Mouse (Mus musculus) forebrain, embryonic 13.5 days (tissue): ENCODE data around the gene Grem1. TPM values are rescaled to one million over a fixed set of nuclear protein-coding genes. Genes with fewer than 3 reads are reported as not detected.

Experiments used
- ATAC-seq: fragments of 200-750 bp; cut with Nextera tagmentation; 2 replicates; pipeline ENCODE4 v1.8.0; 2017
- H3K27ac ChIP-seq: fragments of 300-500 bp; sonication (generic); 2 replicates; pipeline ENCODE4 v1.5.1; 2015; ENCODE audit warnings: inconsistent platforms, mild to moderate bottlenecking, moderate library complexity
- H3K27me3 ChIP-seq: fragments of 300-500 bp; sonication (generic); 2 replicates; pipeline ENCODE4 v1.6.1; 2015; ENCODE audit warnings: mild to moderate bottlenecking, inconsistent platforms
- H3K36me3 ChIP-seq: fragments of 300-500 bp; sonication (generic); 2 replicates; pipeline ENCODE4 v1.6.1; 2015; ENCODE audit warnings: mild to moderate bottlenecking, inconsistent platforms; ENCODE audit not compliant: poor library complexity, severe bottlenecking
- H3K4me1 ChIP-seq: fragments of 300-500 bp; sonication (generic); 2 replicates; pipeline ENCODE4 v1.6.1; 2015; ENCODE audit warnings: inconsistent platforms
- H3K4me2 ChIP-seq: fragments of 300-500 bp; sonication (generic); 2 replicates; pipeline ENCODE4 v1.6.1; 2015; ENCODE audit warnings: inconsistent platforms, mild to moderate bottlenecking, moderate library complexity
- H3K4me3 ChIP-seq: fragments of 300-500 bp; sonication (generic); 2 replicates; pipeline ENCODE4 v1.5.1; 2015; ENCODE audit warnings: mild to moderate bottlenecking, inconsistent platforms
- H3K9ac ChIP-seq: fragments of 300-500 bp; sonication (generic); 2 replicates; pipeline ENCODE4 v1.6.1; 2015; ENCODE audit warnings: mild to moderate bottlenecking, inconsistent platforms
- H3K9me3 ChIP-seq: fragments of 300-500 bp; sonication (generic); replicated peaks from 2 replicates; pipeline ENCODE4 v1.6.1; 2016; ENCODE audit warnings: inconsistent platforms
- WGBS: fragments of 180-500 bp; shearing (Covaris S2); methylation state at CpG from one replicate; pipeline ENCODE4 v1.1.7; 2015; 5-methylcytosine and 5-hydroxymethylcytosine counted together
- polyA plus RNA-seq: library from polyadenylated mRNA; unstranded; fragments of >200 nt; fragmentation: Nextera tagmentation; extraction: Ambion mirVana; gene quantifications from 2 replicates; pipeline ENCODE4 v1.2.1, GENCODE M21; 2015

The Grem1 gene
- polyA plus RNA-seq = 0.12 and 0.23 TPM in 2 replicates

- Histone ChIP-seq H3K9ac (peak within 1 kb of the TSS; percentile 64), H3K27ac (no peak within 1 kb of the TSS), H3K36me3 (no peaks in the 10 kb centered on the region), H3K4me3 (peak within 1 kb of the TSS; percentile 55), H3K27me3 (peaks cover 48% of the 10 kb centered on the region), H3K4me2 (peak within 1 kb of the TSS; percentile 98), H3K4me1 (peaks cover 23% of the 10 kb centered on the region), H3K9me3 (no peaks in the 10 kb centered on the region)
- WGBS = under 1% methylated on average over 52 of the region's 64 CpGs
- peak; percentile 64 for ATAC-seq
These were observed at the start of gene Grem1 for GRCm38 (mm10) chr2:113758311-113759161. Gene Grem1, minus strand, starts transcription at chr2:113758646.

GRCm38 (mm10) chr2:113807640-113808039 is 49.2 kb upstream of the Grem1 start:
- no peak overlapping the region for H3K4me2 ChIP-seq
- H3K4me1 ChIP-seq = no peaks in the 10 kb centered on the region
- H3K27me3 ChIP-seq = no peaks in the 10 kb centered on the region
- 0 out of 2 replicates have a peak, but pooled peaks have one; percentile 61 for ATAC-seq
- H3K27ac ChIP-seq = no peak overlapping the region
- no peak overlapping the region for H3K4me3 ChIP-seq
- no peaks in the 10 kb centered on the region for H3K9me3 ChIP-seq
- H3K36me3 ChIP-seq = peaks cover 10% of the 10 kb centered on the region; the same call in 1 of the 2 replicates
- H3K9ac ChIP-seq = no peak overlapping the region
- 26% methylated on average over 9 of the region's 9 CpGs for WGBS

DNA sequence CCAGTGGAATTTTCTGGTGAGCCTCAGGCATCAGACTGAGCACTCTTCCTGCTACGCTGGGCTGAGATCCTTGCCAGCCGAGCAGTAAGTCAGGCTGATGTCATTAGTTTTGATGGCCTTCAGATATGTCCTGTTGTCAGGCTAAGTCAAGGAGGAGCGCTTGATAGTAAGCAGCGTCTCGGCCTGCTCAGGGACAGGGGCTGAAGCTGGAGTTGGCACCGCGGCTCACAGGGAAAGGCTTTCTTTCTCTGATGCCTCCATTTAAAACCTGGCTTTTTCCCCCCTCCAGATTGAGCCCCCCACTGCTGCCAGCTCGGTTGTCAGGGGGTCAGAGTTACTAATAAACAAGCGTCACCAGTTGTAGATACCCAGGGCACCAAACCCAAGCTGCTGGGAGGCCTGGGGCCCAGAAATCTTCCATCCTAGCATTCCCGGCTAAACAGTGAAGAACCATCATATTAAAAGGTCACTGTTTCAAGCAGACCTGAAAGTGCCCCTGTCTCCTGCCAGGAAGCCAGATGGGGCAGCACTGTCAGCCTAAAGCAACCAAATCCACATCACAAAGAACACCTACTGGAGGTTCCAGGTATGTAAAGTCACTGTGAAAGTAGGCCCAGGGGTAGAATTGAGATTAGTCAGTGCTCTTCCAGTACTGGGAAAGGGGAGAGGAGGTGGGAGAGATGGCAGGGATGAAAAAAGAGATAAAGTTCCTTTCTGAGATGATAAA is 48.6 kb upstream of the Grem1 start:
- Histone ChIP-seq H3K4me2 (no peak overlapping the region), H3K9me3 (no peaks in the 10 kb centered on the region), H3K4me1 (no peaks in the 10 kb centered on the region), H3K27me3 (no peaks in the 10 kb centered on the region), H3K36me3 (peaks cover 10% of the 10 kb centered on the region; the same call in 1 of the 2 replicates), H3K9ac (no peak overlapping the region), H3K27ac (0 out of 2 replicates have a peak overlapping the region, but pooled peaks have one; percentile 35), H3K4me3 (no peak overlapping the region)
- 73% methylated on average over 10 of the region's 10 CpGs for WGBS
- ATAC-seq = no peak

DNA sequence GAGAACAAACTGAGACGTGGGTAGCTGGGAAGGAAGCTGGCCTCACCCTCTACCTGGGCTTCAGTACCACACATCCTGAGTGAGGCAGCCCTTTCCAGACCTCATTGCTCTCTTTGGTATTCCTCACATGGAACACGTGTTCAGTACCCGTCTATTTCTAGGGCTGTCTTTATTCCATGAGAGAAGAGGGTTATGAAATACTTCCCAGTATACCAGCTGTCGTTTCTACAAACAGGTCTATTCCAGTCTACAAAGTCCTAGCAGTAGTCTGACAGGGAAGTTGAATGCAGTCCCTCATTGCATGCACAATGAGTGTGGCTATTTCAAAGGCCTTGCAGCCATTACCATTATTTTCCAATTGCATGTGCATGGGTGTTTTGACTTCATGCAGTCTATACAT is 47.3 kb upstream of the Grem1 start:
- Histone ChIP-seq H3K36me3 (peaks cover 10% of the 10 kb centered on the region; the same call in 1 of the 2 replicates), H3K27me3 (no peaks in the 10 kb centered on the region), H3K4me2 (no peak overlapping the region), H3K9ac (no peak overlapping the region), H3K4me1 (no peaks in the 10 kb centered on the region), H3K9me3 (no peaks in the 10 kb centered on the region), H3K27ac (no peak overlapping the region), H3K4me3 (no peak overlapping the region)
- WGBS = 81% methylated on average over 4 of the region's 4 CpGs
- ATAC-seq = no peak

GRCm38 (mm10) chr2:113803753-113804152 is 45.3 kb upstream of the Grem1 start:
- peak; percentile 64; the same call in 1 of the 2 replicates for ATAC-seq
- Histone ChIP-seq H3K36me3 (peaks cover 9% of the 10 kb centered on the region; the same call in 1 of the 2 replicates), H3K27ac (no peak overlapping the region), H3K27me3 (no peaks in the 10 kb centered on the region), H3K9ac (no peak overlapping the region), H3K4me1 (no peaks in the 10 kb centered on the region), H3K4me2 (no peak overlapping the region), H3K4me3 (no peak overlapping the region), H3K9me3 (no peaks in the 10 kb centered on the region)
- 30% methylated on average over 1 of the region's 1 CpGs for WGBS

GRCm38 (mm10) chr2:113800846-113801245 is 42.4 kb upstream of the Grem1 start:
- ATAC-seq = no peak
- Histone ChIP-seq H3K27me3 (no peaks in the 10 kb centered on the region), H3K9me3 (no peaks in the 10 kb centered on the region), H3K4me2 (no peak overlapping the region), H3K4me1 (no peaks in the 10 kb centered on the region), H3K9ac (no peak overlapping the region), H3K4me3 (no peak overlapping the region), H3K27ac (no peak overlapping the region), H3K36me3 (peaks cover 8% of the 10 kb centered on the region; the same call in 1 of the 2 replicates)
- 86% methylated on average over 5 of the region's 5 CpGs for WGBS

- Histone ChIP-seq H3K4me1 (no peaks in the 10 kb centered on the region), H3K27me3 (no peaks in the 10 kb centered on the region), H3K27ac (no peak overlapping the region), H3K36me3 (0 out of 2 replicates have a peak, but pooled peaks cover 3% of the 10 kb centered on the region), H3K4me3 (no peak overlapping the region), H3K4me2 (no peak overlapping the region), H3K9ac (no peak overlapping the region), H3K9me3 (no peaks in the 10 kb centered on the region)
- 92% methylated on average over 13 of the region's 13 CpGs for WGBS
- no peak for ATAC-seq
These were observed 40.2 kb upstream of the Grem1 start for GRCm38 (mm10) chr2:113798605-113799004.

DNA sequence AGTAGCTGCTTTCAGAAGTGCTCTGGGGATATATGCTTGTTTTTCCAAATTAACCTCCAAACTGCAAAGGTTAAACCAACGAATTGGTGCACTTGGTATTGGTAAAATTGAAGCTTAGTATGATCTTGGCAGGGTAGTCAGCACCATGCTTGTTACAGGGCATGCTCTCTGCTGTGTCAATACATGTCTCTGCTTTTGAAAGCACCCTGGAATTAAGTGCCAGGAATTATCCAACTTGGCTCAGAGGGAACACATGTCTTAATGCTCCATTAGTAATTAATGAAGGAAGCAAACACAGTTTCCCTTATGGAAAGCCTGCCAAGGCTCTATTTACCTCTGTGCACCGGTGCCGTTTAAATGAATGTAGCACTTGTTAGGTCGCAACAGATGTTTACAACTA is 36.7 kb upstream of the Grem1 start:
- Histone ChIP-seq H3K4me3 (no peak overlapping the region), H3K4me2 (no peak overlapping the region), H3K27ac (no peak overlapping the region), H3K36me3 (peaks cover 13% of the 10 kb centered on the region; the same call in 1 of the 2 replicates), H3K27me3 (no peaks in the 10 kb centered on the region), H3K4me1 (no peaks in the 10 kb centered on the region), H3K9me3 (no peaks in the 10 kb centered on the region), H3K9ac (no peak overlapping the region)
- 46% methylated on average over 4 of the region's 4 CpGs for WGBS
- no peak for ATAC-seq

DNA sequence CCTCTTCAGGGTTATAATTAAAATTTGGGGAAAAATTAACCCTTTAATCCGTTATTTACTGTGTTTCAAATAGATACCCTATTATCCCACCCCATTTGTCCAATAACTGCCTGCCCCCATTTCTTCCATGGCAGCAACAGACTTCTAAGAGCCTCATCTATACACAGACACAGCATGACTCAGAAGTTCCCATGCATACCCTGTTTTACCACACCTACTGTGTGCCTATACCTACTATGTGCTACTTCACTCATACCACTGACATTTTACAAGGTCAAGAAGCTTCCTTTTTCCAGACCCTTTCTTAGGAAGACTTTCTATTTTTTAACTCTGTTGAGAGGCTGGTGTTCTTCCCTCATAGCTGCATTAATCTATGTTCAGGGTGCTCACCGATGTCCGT is 35.1 kb upstream of the Grem1 start:
- Histone ChIP-seq H3K9ac (no peak overlapping the region), H3K9me3 (no peaks in the 10 kb centered on the region), H3K4me3 (no peak overlapping the region), H3K4me2 (no peak overlapping the region), H3K4me1 (no peaks in the 10 kb centered on the region), H3K36me3 (peaks cover 24% of the 10 kb centered on the region), H3K27me3 (no peaks in the 10 kb centered on the region), H3K27ac (no peak overlapping the region)
- WGBS = 92% methylated on average over 3 of the region's 3 CpGs
- no peak for ATAC-seq

DNA sequence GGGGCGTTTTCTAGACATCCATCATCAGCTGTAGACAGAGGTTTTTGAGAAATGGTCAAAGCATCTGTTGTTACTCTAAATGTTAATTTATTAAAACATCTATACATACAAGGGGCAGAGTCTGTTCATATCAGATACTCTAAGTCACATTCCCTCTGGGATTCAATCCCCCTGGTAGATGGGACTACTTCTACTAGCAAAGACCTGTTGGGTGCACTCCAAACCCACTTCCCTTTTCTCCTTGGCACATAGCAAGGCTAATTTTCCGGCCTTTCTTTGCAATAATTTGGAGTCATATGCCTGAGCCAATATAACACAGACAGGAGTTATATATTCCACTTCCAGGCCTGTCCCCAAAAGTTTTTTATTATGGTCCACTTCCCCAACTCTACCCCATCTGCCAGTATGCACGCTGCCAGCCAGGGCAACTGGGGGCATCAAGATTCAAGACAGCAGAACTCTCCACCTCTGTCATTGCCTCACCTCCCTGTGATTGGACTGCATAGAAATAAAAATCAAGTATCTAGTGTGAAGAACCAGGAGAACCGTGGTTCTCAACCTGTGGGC is 30.5 kb upstream of the Grem1 start:
- H3K4me3 ChIP-seq = no peak overlapping the region
- ATAC-seq = no peak
- no peak overlapping the region for H3K4me2 ChIP-seq
- H3K9ac ChIP-seq = no peak overlapping the region
- no peaks in the 10 kb centered on the region for H3K4me1 ChIP-seq
- H3K27me3 ChIP-seq = no peaks in the 10 kb centered on the region
- WGBS = 89% methylated on average over 4 of the region's 4 CpGs
- H3K36me3 ChIP-seq = peaks cover 33% of the 10 kb centered on the region
- no peaks in the 10 kb centered on the region for H3K9me3 ChIP-seq
- no peak overlapping the region for H3K27ac ChIP-seq

- WGBS = 79% methylated on average over 4 of the region's 4 CpGs
- Histone ChIP-seq H3K4me1 (no peaks in the 10 kb centered on the region), H3K4me3 (no peak overlapping the region), H3K27me3 (no peaks in the 10 kb centered on the region), H3K9me3 (no peaks in the 10 kb centered on the region), H3K27ac (no peak overlapping the region), H3K36me3 (peaks cover 33% of the 10 kb centered on the region), H3K9ac (no peak overlapping the region), H3K4me2 (no peak overlapping the region)
- ATAC-seq = no peak
These were observed 29.4 kb upstream of the Grem1 start for GRCm38 (mm10) chr2:113787882-113788281.

- no peak for ATAC-seq
These were observed 26.4 kb upstream of the Grem1 start for GRCm38 (mm10) chr2:113784851-113785250.

More at GRCm38 (mm10) chr2:113784851-113785250, 26.4 kb upstream of the Grem1 start:
- Histone ChIP-seq H3K4me3 (no peak overlapping the region), H3K9ac (no peak overlapping the region), H3K4me2 (no peak overlapping the region), H3K27ac (no peak overlapping the region), H3K36me3 (peaks cover 27% of the 10 kb centered on the region), H3K4me1 (no peaks in the 10 kb centered on the region), H3K27me3 (no peaks in the 10 kb centered on the region), H3K9me3 (no peaks in the 10 kb centered on the region)
- WGBS = 92% methylated on average over 3 of the region's 3 CpGs
